ENCODE assay signal across 9 mouse cellular contexts in the genomic region with DNA sequence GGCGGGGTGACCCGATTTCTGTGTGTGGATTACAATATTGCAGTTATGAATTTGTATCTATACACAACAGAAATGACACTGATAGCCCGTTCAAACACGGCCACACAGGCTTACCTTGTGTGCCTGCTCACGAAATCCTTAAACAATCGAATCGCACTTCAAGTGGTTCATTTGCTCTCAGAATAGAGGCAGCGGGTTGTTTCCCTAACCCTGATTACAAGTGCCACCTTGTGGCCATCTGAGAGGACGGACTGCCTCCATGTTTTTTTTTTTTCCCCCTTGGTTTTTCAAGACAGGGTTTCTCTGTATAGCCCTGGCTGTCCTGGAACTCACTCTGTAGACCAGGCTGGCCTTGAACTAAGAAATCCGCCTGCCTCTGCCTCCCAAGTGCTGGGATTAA.
DNase-seq lines count a peak whose midpoint lies in the region; ATAC-seq and TF ChIP-seq lines count a peak whose summit lies in the region.
"Had no signal": no experiment of that assay in that cellular context is flagged by ENCODE, and none has a peak within 500 bp of the region (broad histone marks: within the 10 kb centered on the region; RNA-seq: fewer than 3 reads in every experiment).

No protein-coding gene starts in this region.

- TF ChIP-seq RAD21 in MEL (IDR thresholded peaks at IDR 0.05; ENCODE audit: low read depth, low read length), result peak; percentile 66

- H3K4me3 ChIP-seq in MEL (ENCODE audit: control insufficient read depth in 1 of 2, insufficient read depth in 1 of 2, low read depth in 2 of 2, low read length in 2 of 2), result peak overlapping the region; percentile 36 to 60; a peak in 3 of 4 replicates
- H3K4me3 ChIP-seq in cortical plate, adult 2 months (ENCODE audit: insufficient read depth, low read length), result no peak overlapping the region
- H3K4me3 ChIP-seq in heart, embryonic 13.5 days, result no peak overlapping the region; the same call in 1 of the 2 replicates
- H3K4me3 ChIP-seq in olfactory bulb, adult 2 months (ENCODE audit: insufficient read depth, low read depth, low read length), result no peak overlapping the region
- H3K4me3 ChIP-seq: limb, embryonic 12.5 days had no signal

- H3K27me3 ChIP-seq in MEL (ENCODE audit: control insufficient read depth in 1 of 2, insufficient read depth in 2 of 2, low read length in 2 of 2), result no peaks in the 10 kb centered on the region
- no peaks in the 10 kb centered on the region for H3K27me3 ChIP-seq in heart, embryonic 13.5 days (replicated peaks)
- H3K27me3 ChIP-seq: limb, embryonic 12.5 days had no signal

- H3K79me2 ChIP-seq in MEL (ENCODE audit: control insufficient read depth, insufficient read depth, low read length, poor library complexity), result no peaks in the 10 kb centered on the region

- peaks cover 3 to 40% of the 10 kb centered on the region in 2 experiments for H3K4me1 ChIP-seq in MEL (ENCODE audit: control insufficient read depth in 1 of 2, insufficient read depth in 2 of 2, low read length in 2 of 2)
- no peaks in the 10 kb centered on the region for H3K4me1 ChIP-seq in cortical plate, adult 2 months (ENCODE audit: control insufficient read depth, insufficient read depth, low read length)
- H3K4me1 ChIP-seq in heart, embryonic 13.5 days, result peaks cover 47% of the 10 kb centered on the region
- peaks cover 43% of the 10 kb centered on the region for H3K4me1 ChIP-seq in olfactory bulb, adult 2 months (ENCODE audit: control insufficient read depth, insufficient read depth, low read length)

- H3K9me3 ChIP-seq in MEL (replicated peaks; ENCODE audit: insufficient read depth, low read length), result no peaks in the 10 kb centered on the region
- no peaks in the 10 kb centered on the region for H3K9me3 ChIP-seq in heart, embryonic 13.5 days
- H3K9me3 ChIP-seq: limb, embryonic 12.5 days had no signal

- peak overlapping the region; percentile 83 for H3K27ac ChIP-seq in MEL (ENCODE audit: control insufficient read depth, low read depth, low read length)
- H3K27ac ChIP-seq in cortical plate, adult 2 months (ENCODE audit: insufficient read depth, low read length), result no peak overlapping the region
- peak overlapping the region; percentile 75; the same call in 1 of the 2 replicates for H3K27ac ChIP-seq in heart, embryonic 13.5 days (replicated peaks)
- no peak overlapping the region for H3K27ac ChIP-seq in olfactory bulb, adult 2 months (ENCODE audit: insufficient read depth, low read depth, low read length)
- H3K27ac ChIP-seq: limb, embryonic 12.5 days had no signal

- peak overlapping the region; percentile 59 for H3K9ac ChIP-seq in MEL (ENCODE audit: control insufficient read depth, low read depth, low read length, poor library complexity, severe bottlenecking)
- peak overlapping the region; percentile 61; the same call in 1 of the 2 replicates for H3K9ac ChIP-seq in heart, embryonic 13.5 days
- H3K9ac ChIP-seq: limb, embryonic 12.5 days had no signal

- peaks cover 0 to 16% of the 10 kb centered on the region in 2 experiments; a peak in 2 of 4 replicates for H3K36me3 ChIP-seq in MEL (ENCODE audit: control insufficient read depth in 1 of 2, insufficient read depth in 2 of 2, low read length in 2 of 2)
- H3K36me3 ChIP-seq in heart, embryonic 13.5 days, result peaks cover 11% of the 10 kb centered on the region; the same call in 1 of the 2 replicates

- ATAC-seq in heart, embryonic 13.5 days (ENCODE audit: extremely low read depth, insufficient number of reproducible peaks, low FRiP score, low TSS enrichment), result no peak

- H3K4me2 ChIP-seq in heart, embryonic 13.5 days, result peak overlapping the region; percentile 51
- H3K4me2 ChIP-seq: limb, embryonic 12.5 days had no signal

- no peak for TF ChIP-seq POLR2A in MEL (IDR thresholded peaks at IDR 0.05; ENCODE audit: control insufficient read depth in 1 of 2, insufficient read depth in 1 of 2, low read depth in 1 of 2, low read length in 2 of 2, poor library complexity in 1 of 2)
- TF ChIP-seq POLR2A in cortical plate, adult 2 months (IDR thresholded peaks at IDR 0.05; ENCODE audit: extremely low read depth, insufficient read depth, low read length), result no peak
- TF ChIP-seq POLR2A in olfactory bulb, adult 2 months (IDR thresholded peaks at IDR 0.05; ENCODE audit: insufficient read depth, low read depth, low read length), result no peak

- TF ChIP-seq CTCF in MEL (IDR thresholded peaks at IDR 0.05 in 2 of 3, conservative IDR thresholded peaks at IDR 0.05 in 1 of 3; ENCODE audit: control insufficient read depth in 1 of 3, insufficient read depth in 1 of 3, low read depth in 2 of 3, low read length in 3 of 3, poor library complexity in 1 of 3, severe bottlenecking in 1 of 3), result peak; percentile 45 to 77 (median 65); a peak in 5 of 6 replicates
- peak; percentile 58 for TF ChIP-seq CTCF in cortical plate, adult 2 months (IDR thresholded peaks at IDR 0.05; ENCODE audit: extremely low read depth, insufficient read depth, low read length)
- TF ChIP-seq CTCF in olfactory bulb, adult 2 months (IDR thresholded peaks at IDR 0.05; ENCODE audit: insufficient read depth, low read depth, low read length), result 0 out of 2 replicates have a peak, but pooled peaks have one; percentile 17

- DNase-seq in layer of hippocampus, adult 11-12 months (ENCODE audit: low spot score), result peak; percentile 63
- no peak for DNase-seq in layer of hippocampus, postnatal 36 days
- DNase-seq in MEL (ENCODE audit: low read depth, low spot score) (peak; percentile 80), liver (peak; percentile 26)
- no peak for DNase-seq in testis, postnatal 10 days (ENCODE audit: low spot score)

- no peak for TF ChIP-seq EP300 in MEL (IDR thresholded peaks at IDR 0.05; ENCODE audit: low read depth in 1 of 2, low read length in 2 of 2)

- WGBS in heart, embryonic 13.5 days, result 30% methylated on average over 10 of the region's 10 CpGs
- 29% methylated on average over 10 of the region's 10 CpGs for WGBS in olfactory bulb, adult 2 months

TF ChIP-seq in MEL, 35 proteins besides CTCF, POLR2A, EP300 and RAD21:
- TF ChIP-seq MXI1 (IDR thresholded peaks at IDR 0.05; ENCODE audit: low read depth, low read length) (no peak), ZNF384 (IDR thresholded peaks at IDR 0.05; ENCODE audit: low read depth, low read length) (peak; percentile 94), HCFC1 (IDR thresholded peaks at IDR 0.05; ENCODE audit: low read depth, low read length) (no peak), GATA1 (IDR thresholded peaks at IDR 0.05; ENCODE audit: low read depth, low read length) (no peak), NRF1 (IDR thresholded peaks at IDR 0.05; ENCODE audit: insufficient read depth, low read depth, low read length, poor library complexity, severe bottlenecking) (no peak), JUND (IDR thresholded peaks at IDR 0.05; ENCODE audit: low read depth, low read length) (no peak), USF1 (IDR thresholded peaks at IDR 0.05; ENCODE audit: low read depth, low read length) (no peak), SMC3 (IDR thresholded peaks at IDR 0.05; ENCODE audit: low read depth, low read length) (peak; percentile 83), TBP (IDR thresholded peaks at IDR 0.05; ENCODE audit: low read depth, low read length) (0 out of 2 replicates have a peak, but pooled peaks have one; percentile 9), ETS1 (IDR thresholded peaks at IDR 0.05; ENCODE audit: low read depth, low read length) (no peak), ZC3H11A (IDR thresholded peaks at IDR 0.05; ENCODE audit: low read depth, low read length) (peak; percentile 43), ELF1 (IDR thresholded peaks at IDR 0.05; ENCODE audit: low read depth, low read length) (no peak), ZKSCAN1 (IDR thresholded peaks at IDR 0.05; ENCODE audit: low read depth, low read length) (no peak), POLR2AphosphoS2 (IDR thresholded peaks at IDR 0.05; ENCODE audit: low read length) (no peak)

Comparison
In these comparisons a context has a peak if more than half of its experiments do, and no peak if none do; other contexts are left out.
1. DNase-seq: peak in layer of hippocampus, adult 11-12 months (single experiment), MEL (single experiment) and liver (single experiment); none in layer of hippocampus, postnatal 36 days (0 of 2) and testis, postnatal 10 days (single experiment).
2. H3K27ac ChIP-seq: peak in MEL (single experiment) and heart, embryonic 13.5 days (single experiment); none in cortical plate, adult 2 months (single experiment) and olfactory bulb, adult 2 months (single experiment).
3. H3K4me3 ChIP-seq: peak in MEL (2 of 2); none in cortical plate, adult 2 months (single experiment), heart, embryonic 13.5 days (single experiment) and olfactory bulb, adult 2 months (single experiment).
4. Peak in every context shown above with its lines, with median percentiles within 50 percentile points of each other: CTCF ChIP-seq.